Mouse (Mus musculus): ENCODE results near the gene Ccnq.
"Not testable (repeated sequence)": the region's sequence is repeated elsewhere in the genome, so short reads cannot be mapped to it uniquely, and the experiment has no call there.

Gene Ccnq

GRCm38 (mm10) chr11:78755299-78755698 is 3.8 kb upstream of the Ccnq start:
- no peak for DNase-seq

GRCm38 (mm10) chr11:78754177-78754576 is 2.6 kb upstream of the Ccnq start:
- not testable (repeated sequence) for DNase-seq

- DNase-seq = no peak
Observed at GRCm38 (mm10) chr11:78753183-78753582, 1.7 kb upstream of the Ccnq start.

GRCm38 (mm10) chr11:78751843-78752203 is 294 bp upstream of the Ccnq start:
- DNase-seq = no peak

- DNase-seq = no peak
Observed at GRCm38 (mm10) chr11:78746264-78746663, 5.3 kb downstream of the Ccnq start.

GRCm38 (mm10) chr11:78745475-78745874 is 6.1 kb downstream of the Ccnq start:
- no peak for DNase-seq

- DNase-seq = no peak
Observed at GRCm38 (mm10) chr11:78742461-78742860, 9.1 kb downstream of the Ccnq start.

- DNase-seq = no peak
Observed at GRCm38 (mm10) chr11:78741958-78742357, 9.6 kb downstream of the Ccnq start.

GRCm38 (mm10) chr11:78739361-78739760 is 12.2 kb downstream of the Ccnq start:
- DNase-seq = no peak

GRCm38 (mm10) chr11:78736877-78737408 is 14.6 kb downstream of the Ccnq start:
- no peak for DNase-seq

- DNase-seq = no peak
Observed at GRCm38 (mm10) chr11:78735168-78735567, 16.4 kb downstream of the Ccnq start.

GRCm38 (mm10) chr11:78732619-78733018 is 18.9 kb downstream of the Ccnq start:
- no peak for DNase-seq

GRCm38 (mm10) chr11:78730902-78731301 is 20.6 kb downstream of the Ccnq start:
- DNase-seq = no peak

GRCm38 (mm10) chr11:78728041-78728440 is 23.5 kb downstream of the Ccnq start:
- no peak for DNase-seq

GRCm38 (mm10) chr11:78726366-78726765 is 25.2 kb downstream of the Ccnq start:
- no peak for DNase-seq

- DNase-seq = no peak
Observed at GRCm38 (mm10) chr11:78724792-78725191, 26.7 kb downstream of the Ccnq start.

GRCm38 (mm10) chr11:78721419-78721818 is 30.1 kb downstream of the Ccnq start:
- DNase-seq = no peak

- no peak for DNase-seq
Observed at GRCm38 (mm10) chr11:78717655-78718054, 33.9 kb downstream of the Ccnq start.

- no peak for DNase-seq
Observed at GRCm38 (mm10) chr11:78708642-78709041, 42.9 kb downstream of the Ccnq start.

GRCm38 (mm10) chr11:78706026-78706425 is 45.5 kb downstream of the Ccnq start:
- no peak for DNase-seq

- DNase-seq = no peak
Observed at GRCm38 (mm10) chr11:78703085-78703484, 48.4 kb downstream of the Ccnq start.

- DNase-seq = no peak
Observed at GRCm38 (mm10) chr11:78702319-78702718, 49.2 kb downstream of the Ccnq start.
